Mouse (Mus musculus) stomach, postnatal 0 days (tissue): ENCODE data around the gene Gcsh.

Experiments used
- CTCF ChIP-seq: IDR thresholded peaks from 2 replicates; pipeline ENCODE4 v1.5.1; 2016; ENCODE audit warnings: antibody characterized with exemption, low read depth, mild to moderate bottlenecking, moderate library complexity
- EP300 ChIP-seq: optimal IDR thresholded peaks from 2 replicates; pipeline ENCODE3; 2016; ENCODE audit warnings: antibody characterized with exemption

DNA sequence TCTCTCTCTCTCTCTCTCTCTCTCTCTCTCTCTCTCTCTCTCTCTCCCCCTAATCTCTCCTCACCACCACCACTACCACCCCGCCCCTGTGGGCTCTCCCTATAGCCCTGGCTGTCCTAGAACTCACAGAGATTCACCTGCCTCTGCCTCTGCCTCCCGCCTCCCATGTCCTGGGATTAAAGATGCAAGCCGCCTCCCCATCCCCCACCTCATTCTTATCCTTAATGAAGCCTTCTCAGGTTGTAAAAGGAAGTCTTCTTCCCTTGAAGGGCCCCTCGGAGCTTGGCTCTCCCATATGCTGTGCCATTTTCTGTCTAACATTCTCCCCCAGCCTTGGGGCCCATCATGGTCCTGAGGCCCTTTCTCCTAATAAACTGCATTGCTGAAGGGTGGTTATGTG is 22.3 kb upstream of the Gcsh start:
- TF ChIP-seq EP300 (no peak), CTCF (no peak)
